Mouse (Mus musculus): ENCODE data around the gene Maats1. TPM values are rescaled to one million over a fixed set of nuclear protein-coding genes. Genes with fewer than 3 reads are reported as not detected.

The Maats1 gene
- polyA plus RNA-seq, 1 experiment from 2014 or later = 0.10 TPM

- WGBS = 35% methylated on average over 2 of the region's 2 CpGs
- Histone ChIP-seq H3K9ac (0 out of 2 replicates have a peak overlapping the region, but pooled peaks have one; percentile 13), H3K4me1 (replicated peaks) (peaks cover 35% of the 10 kb centered on the region), H3K9me3 (replicated peaks) (no peaks in the 10 kb centered on the region), H3K27me3 (no peaks in the 10 kb centered on the region), H3K27ac (peak overlapping the region; percentile 98), H3K4me3 (no peak overlapping the region), H3K36me3 (0 out of 2 replicates have a peak, but pooled peaks cover 3% of the 10 kb centered on the region), H3K4me2 (peak overlapping the region; percentile 12; the same call in 1 of the 2 replicates)
- no peak for ATAC-seq (replicated peaks; ENCODE audit: insufficient number of reproducible peaks, insufficient read depth, low FRiP score, low read depth)
Observed at GRCm38 (mm10) chr16:38360317-38360716, 18.4 kb upstream of the Maats1 start.

- Histone ChIP-seq H3K4me2 (no peak overlapping the region), H3K27ac (0 out of 2 replicates have a peak overlapping the region, but pooled peaks have one; percentile 98), H3K4me1 (replicated peaks) (peaks cover 35% of the 10 kb centered on the region), H3K27me3 (no peaks in the 10 kb centered on the region), H3K9me3 (replicated peaks) (no peaks in the 10 kb centered on the region), H3K9ac (no peak overlapping the region), H3K36me3 (0 out of 2 replicates have a peak, but pooled peaks cover 3% of the 10 kb centered on the region), H3K4me3 (no peak overlapping the region)
- ATAC-seq (replicated peaks; ENCODE audit: insufficient number of reproducible peaks, insufficient read depth, low FRiP score, low read depth) = no peak
- whole genome bisulfite sequencing = 44% methylated on average over 3 of the region's 3 CpGs
Observed at GRCm38 (mm10) chr16:38359857-38360256, 17.9 kb upstream of the Maats1 start.

DNA sequence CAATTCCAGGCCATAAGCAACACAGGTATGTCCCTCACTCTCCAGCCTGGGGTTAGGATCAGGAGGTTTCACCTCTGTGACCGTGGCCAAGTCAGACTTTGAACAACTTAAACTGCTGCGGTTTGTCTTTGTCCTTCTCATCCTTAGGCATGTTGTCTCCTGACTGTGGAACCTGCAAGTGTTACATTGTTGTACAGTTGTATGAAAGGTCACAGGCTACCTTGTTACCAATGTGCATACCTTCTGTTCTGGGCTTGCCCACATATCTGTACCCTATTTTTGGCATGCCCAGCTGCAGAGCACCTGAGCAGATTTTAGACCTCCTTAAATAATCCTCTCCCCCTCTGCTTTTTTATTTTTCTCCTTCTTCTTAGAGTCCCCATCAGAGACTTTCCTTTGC, 17.3 kb upstream of the Maats1 start:
- H3K4me2 ChIP-seq = no peak overlapping the region
- H3K27ac ChIP-seq = 0 out of 2 replicates have a peak overlapping the region, but pooled peaks have one; percentile 24
- no peak for ATAC-seq (replicated peaks; ENCODE audit: insufficient number of reproducible peaks, insufficient read depth, low FRiP score, low read depth)
- 85% methylated on average over 2 of the region's 2 CpGs for WGBS
- H3K4me1 ChIP-seq (replicated peaks) = peaks cover 39% of the 10 kb centered on the region
- 0 out of 2 replicates have a peak, but pooled peaks cover 3% of the 10 kb centered on the region for H3K36me3 ChIP-seq
- H3K27me3 ChIP-seq = no peaks in the 10 kb centered on the region
- H3K9ac ChIP-seq = no peak overlapping the region
- H3K9me3 ChIP-seq (replicated peaks) = no peaks in the 10 kb centered on the region
- H3K4me3 ChIP-seq = no peak overlapping the region

DNA sequence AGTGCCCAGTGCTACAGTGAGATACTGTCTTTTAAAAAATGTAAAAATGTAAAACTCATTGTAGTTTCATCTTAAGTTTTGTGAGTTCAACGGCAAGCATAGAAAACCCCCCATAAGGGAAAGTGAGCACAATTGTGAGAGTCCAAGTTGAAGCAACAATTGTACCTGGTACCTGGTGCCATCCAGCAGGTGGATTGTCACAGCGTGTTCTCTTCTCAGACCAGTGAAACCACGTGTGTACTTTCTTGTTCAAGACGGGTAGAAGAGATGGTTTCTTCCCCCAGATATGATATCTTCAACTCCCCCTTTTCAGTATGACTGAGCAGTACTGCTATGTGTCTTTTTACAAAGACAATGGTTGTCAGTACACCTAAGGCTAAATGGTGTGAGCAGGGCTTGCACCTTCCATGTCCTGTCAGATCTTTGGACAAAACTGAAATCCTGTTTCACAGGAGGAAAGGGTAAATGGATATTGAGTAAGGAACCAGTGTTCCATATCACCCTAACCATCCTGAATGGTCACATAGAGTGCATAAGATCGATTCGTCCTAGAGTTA, 16.4 kb upstream of the Maats1 start:
- 86% methylated on average over 6 of the region's 6 CpGs for WGBS
- no peaks in the 10 kb centered on the region for H3K9me3 ChIP-seq (replicated peaks)
- H3K4me1 ChIP-seq (replicated peaks) = peaks cover 46% of the 10 kb centered on the region
- no peak overlapping the region for H3K27ac ChIP-seq
- no peak overlapping the region for H3K4me3 ChIP-seq
- H3K27me3 ChIP-seq = no peaks in the 10 kb centered on the region
- ATAC-seq (replicated peaks; ENCODE audit: insufficient number of reproducible peaks, insufficient read depth, low FRiP score, low read depth) = no peak
- no peak overlapping the region for H3K4me2 ChIP-seq
- H3K36me3 ChIP-seq = peaks cover 3% of the 10 kb centered on the region; the same call in 1 of the 2 replicates
- no peak overlapping the region for H3K9ac ChIP-seq

DNA sequence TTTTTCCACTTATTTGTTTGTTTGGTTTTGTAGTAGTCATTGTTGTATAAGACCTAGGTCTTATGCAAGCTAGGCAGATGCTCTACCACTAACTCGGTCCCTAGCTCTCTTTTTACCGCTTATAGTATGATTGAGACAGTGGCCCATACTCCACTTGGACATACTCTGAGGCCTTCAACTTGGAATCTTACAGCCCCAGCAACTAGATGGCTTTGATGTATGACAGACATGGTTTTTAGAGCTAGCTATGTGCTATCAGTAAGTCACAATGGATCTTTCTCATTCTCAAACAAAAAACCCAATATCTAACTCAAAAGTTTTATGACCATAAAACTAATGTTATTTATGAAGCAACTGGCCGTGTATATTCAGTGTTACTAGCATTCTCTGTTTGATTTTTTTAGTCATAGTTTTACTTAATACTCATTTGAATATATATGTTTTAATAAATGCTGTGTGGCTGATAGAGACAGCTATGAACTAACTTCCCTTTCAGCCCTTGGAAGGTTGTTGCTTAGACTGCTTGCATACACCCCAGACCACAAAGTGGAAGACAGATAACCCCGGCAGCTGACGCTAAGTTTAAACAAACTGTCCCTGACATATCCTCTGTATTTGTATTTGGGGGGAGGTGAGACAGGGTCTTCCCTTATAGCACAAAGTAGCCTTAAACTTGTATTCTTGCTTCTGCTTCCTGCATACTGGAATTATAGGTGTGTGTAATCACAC, 12.4 kb upstream of the Maats1 start:
- Histone ChIP-seq H3K4me3 (no peak overlapping the region), H3K4me2 (no peak overlapping the region), H3K9ac (no peak overlapping the region), H3K27me3 (no peaks in the 10 kb centered on the region), H3K36me3 (peaks cover 4% of the 10 kb centered on the region), H3K27ac (peak overlapping the region; percentile 38; the same call in 1 of the 2 replicates), H3K4me1 (replicated peaks) (peaks cover 38% of the 10 kb centered on the region), H3K9me3 (replicated peaks) (no peaks in the 10 kb centered on the region)
- WGBS = 55% methylated on average over 5 of the region's 5 CpGs
- no peak for ATAC-seq (replicated peaks; ENCODE audit: insufficient number of reproducible peaks, insufficient read depth, low FRiP score, low read depth)

- Histone ChIP-seq H3K36me3 (peaks cover 8% of the 10 kb centered on the region), H3K9ac (no peak overlapping the region), H3K4me3 (no peak overlapping the region), H3K27me3 (no peaks in the 10 kb centered on the region), H3K27ac (peak overlapping the region; percentile 38), H3K4me2 (no peak overlapping the region), H3K4me1 (replicated peaks) (peaks cover 39% of the 10 kb centered on the region), H3K9me3 (replicated peaks) (no peaks in the 10 kb centered on the region)
- no peak for ATAC-seq (replicated peaks; ENCODE audit: insufficient number of reproducible peaks, insufficient read depth, low FRiP score, low read depth)
- WGBS = 79% methylated on average over 2 of the region's 2 CpGs
Observed at GRCm38 (mm10) chr16:38353642-38354041, 11.7 kb upstream of the Maats1 start.

DNA sequence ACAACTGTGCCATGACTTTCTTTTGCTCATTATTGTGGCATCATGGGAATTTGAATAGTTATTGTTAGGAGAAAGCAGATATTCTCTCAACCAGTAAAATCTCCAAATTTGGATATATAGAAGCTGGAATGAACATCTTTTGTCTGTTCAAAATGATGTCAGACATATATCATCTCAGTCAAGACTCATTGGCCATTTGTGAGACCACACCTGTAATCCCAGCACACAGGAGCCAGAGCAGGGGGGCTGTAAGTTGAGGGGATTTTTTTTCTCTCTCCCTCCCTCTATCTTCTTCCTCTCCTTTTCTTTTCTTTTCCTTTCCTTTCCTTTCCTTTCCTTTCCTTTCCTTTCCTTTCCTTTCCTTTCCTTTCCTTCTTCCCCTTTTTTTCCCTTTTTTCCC, 10.9 kb upstream of the Maats1 start:
- peaks cover 45% of the 10 kb centered on the region for H3K4me1 ChIP-seq (replicated peaks)

GRCm38 (mm10) chr16:38352031-38352430, 10.1 kb upstream of the Maats1 start:
- ATAC-seq (replicated peaks; ENCODE audit: insufficient number of reproducible peaks, insufficient read depth, low FRiP score, low read depth) = no peak
- Histone ChIP-seq H3K27ac (peak overlapping the region; percentile 74), H3K4me1 (replicated peaks) (peaks cover 49% of the 10 kb centered on the region), H3K27me3 (no peaks in the 10 kb centered on the region), H3K36me3 (peaks cover 7% of the 10 kb centered on the region), H3K4me2 (peak overlapping the region; percentile 17; the same call in 1 of the 2 replicates), H3K9ac (peak overlapping the region; percentile 8; the same call in 1 of the 2 replicates), H3K9me3 (replicated peaks) (no peaks in the 10 kb centered on the region), H3K4me3 (no peak overlapping the region)
- 49% methylated on average over 7 of the region's 7 CpGs for WGBS

More for the DNA sequence above, 10.9 kb upstream of the Maats1 start:
- Histone ChIP-seq H3K36me3 (peaks cover 8% of the 10 kb centered on the region), H3K4me2 (no peak overlapping the region), H3K9me3 (replicated peaks) (no peaks in the 10 kb centered on the region), H3K27ac (no peak overlapping the region), H3K27me3 (no peaks in the 10 kb centered on the region), H3K9ac (no peak overlapping the region), H3K4me3 (no peak overlapping the region)
- no peak for ATAC-seq (replicated peaks; ENCODE audit: insufficient number of reproducible peaks, insufficient read depth, low FRiP score, low read depth)

DNA sequence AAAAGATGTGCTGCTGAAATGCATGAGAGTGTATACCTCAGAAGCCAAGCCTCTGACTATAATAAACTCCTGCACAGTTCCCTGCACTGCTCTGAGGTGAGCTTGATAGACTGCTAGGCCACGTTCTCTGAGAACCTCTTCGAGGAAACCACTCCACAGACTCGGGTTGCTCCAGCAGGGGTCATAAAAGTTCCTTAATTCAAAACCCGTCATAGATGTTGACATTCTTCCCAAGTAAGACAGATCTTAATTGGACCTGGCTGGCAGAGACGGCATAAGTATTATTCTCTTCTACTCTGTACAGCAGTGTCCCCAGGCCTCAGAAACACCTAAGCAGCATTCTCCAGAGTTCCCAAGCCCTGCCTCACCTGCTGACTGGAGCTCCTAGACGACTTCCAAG, 9.0 kb upstream of the Maats1 start:
- 30% methylated on average over 6 of the region's 6 CpGs for WGBS
- H3K4me3 ChIP-seq = no peak overlapping the region

DNA sequence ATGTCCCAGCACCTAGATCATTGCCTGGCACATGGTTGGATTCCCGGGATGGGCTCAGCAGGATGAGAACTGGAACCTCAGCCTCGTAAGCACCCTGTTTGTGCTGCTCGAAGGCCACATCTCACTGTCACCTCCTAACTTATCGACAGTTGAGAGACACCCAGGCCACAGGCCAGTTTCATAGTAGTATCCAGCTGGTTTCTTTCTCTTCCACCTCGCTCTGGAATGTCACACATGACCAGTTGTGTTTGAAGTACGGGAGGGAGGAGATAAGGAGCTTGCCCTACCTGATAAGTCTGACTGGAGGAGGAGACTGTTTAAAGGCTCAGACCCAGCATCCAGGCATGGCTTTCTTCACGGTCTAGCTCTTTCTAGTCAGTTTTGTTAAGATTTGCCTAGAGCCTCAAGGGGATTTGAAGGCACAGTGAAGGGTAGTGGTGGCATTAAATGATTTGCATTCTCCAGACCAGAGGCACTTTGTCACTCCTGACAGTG, 8.5 kb upstream of the Maats1 start:
- Histone ChIP-seq H3K4me2 (peak overlapping the region; percentile 12; the same call in 1 of the 2 replicates), H3K9me3 (replicated peaks) (no peaks in the 10 kb centered on the region), H3K27me3 (no peaks in the 10 kb centered on the region), H3K27ac (peak overlapping the region; percentile 74), H3K4me3 (no peak overlapping the region), H3K4me1 (replicated peaks) (peaks cover 51% of the 10 kb centered on the region), H3K36me3 (peaks cover 5% of the 10 kb centered on the region), H3K9ac (no peak overlapping the region)
- peak; percentile 85 for ATAC-seq (replicated peaks; ENCODE audit: insufficient number of reproducible peaks, insufficient read depth, low FRiP score, low read depth)
- WGBS = 20% methylated on average over 7 of the region's 7 CpGs

More for the DNA sequence above, 9.0 kb upstream of the Maats1 start:
- Histone ChIP-seq H3K27ac (peak overlapping the region; percentile 74), H3K9me3 (replicated peaks) (no peaks in the 10 kb centered on the region), H3K4me1 (replicated peaks) (peaks cover 48% of the 10 kb centered on the region), H3K9ac (no peak overlapping the region), H3K27me3 (no peaks in the 10 kb centered on the region), H3K4me2 (0 out of 2 replicates have a peak overlapping the region, but pooled peaks have one; percentile 2), H3K36me3 (peaks cover 5% of the 10 kb centered on the region)
- no peak for ATAC-seq (replicated peaks; ENCODE audit: insufficient number of reproducible peaks, insufficient read depth, low FRiP score, low read depth)

- no peaks in the 10 kb centered on the region for H3K9me3 ChIP-seq (replicated peaks)
- H3K4me3 ChIP-seq = no peak overlapping the region
- no peak overlapping the region for H3K4me2 ChIP-seq
- H3K4me1 ChIP-seq (replicated peaks) = peaks cover 53% of the 10 kb centered on the region
- no peak overlapping the region for H3K9ac ChIP-seq
- ATAC-seq (replicated peaks; ENCODE audit: insufficient number of reproducible peaks, insufficient read depth, low FRiP score, low read depth) = no peak
- no peaks in the 10 kb centered on the region for H3K27me3 ChIP-seq
- H3K27ac ChIP-seq = peak overlapping the region; percentile 74
- H3K36me3 ChIP-seq = peaks cover 5% of the 10 kb centered on the region
- 85% methylated on average over 2 of the region's 2 CpGs for WGBS
Observed at GRCm38 (mm10) chr16:38349881-38350280, 7.9 kb upstream of the Maats1 start.
